Mouse (Mus musculus) cerebellum, adult 2 months (tissue): ENCODE results near the gene Cby3. TPM values are rescaled to one million over a fixed set of nuclear protein-coding genes. Genes with fewer than 3 reads are reported as not detected.

Experiments
- DNase-seq, 2 experiments: peaks; one replicate each; pipeline ENCODE4 v3.0.0; 2021
- H3K27ac ChIP-seq: fragments of 200-500 bp; 2 replicates; pipeline ENCODE4 v1.5.1; 2012; ENCODE audit warnings: low read length, control low read depth, inconsistent platforms; ENCODE audit not compliant: insufficient read depth
- H3K27me3 ChIP-seq: fragments of 200-500 bp; 2 replicates; pipeline ENCODE4 v1.6.1; 2012; ENCODE audit warnings: inconsistent platforms, mild to moderate bottlenecking, low read length, moderate library complexity; ENCODE audit not compliant: control insufficient read depth, insufficient read depth
- H3K4me1 ChIP-seq: fragments of 200-500 bp; 2 replicates; pipeline ENCODE4 v1.6.1; 2011; ENCODE audit warnings: low read length; ENCODE audit not compliant: control insufficient read depth, insufficient read depth
- H3K4me3 ChIP-seq: fragments of 200-500 bp; replicated peaks from 2 replicates; pipeline ENCODE3; 2011; ENCODE audit warnings: mild to moderate bottlenecking, low read depth, low read length, control low read depth; ENCODE audit not compliant: insufficient read depth
- CTCF ChIP-seq: fragments of 200-500 bp; IDR thresholded peaks from 2 replicates; pipeline ENCODE4 v1.5.1; 2011; ENCODE audit warnings: low read depth, mild to moderate bottlenecking, control low read depth, low read length, moderate library complexity, borderline replicate concordance; ENCODE audit not compliant: insufficient read depth
- POLR2A ChIP-seq: fragments of 200-500 bp; IDR thresholded peaks from 2 replicates; pipeline ENCODE4 v1.6.1; 2011; ENCODE audit warnings: low read length, control low read depth, borderline replicate concordance; ENCODE audit not compliant: insufficient read depth
- WGBS: fragments of 180-500 bp; shearing (Covaris S2); methylation state at CpG from one replicate; pipeline ENCODE4 v1.1.7; 2018; 5-methylcytosine and 5-hydroxymethylcytosine counted together
- polyA plus RNA-seq: library from polyadenylated mRNA; depleted of rRNA; stranded (reverse); fragments of >200 nt; gene quantifications from 2 replicates; pipeline ENCODE4 v1.2.3, GENCODE M21; 2012; rRNA removed

Gene Cby3
- polyA plus RNA-seq, 1 experiment, result 0.34 TPM

DNA sequence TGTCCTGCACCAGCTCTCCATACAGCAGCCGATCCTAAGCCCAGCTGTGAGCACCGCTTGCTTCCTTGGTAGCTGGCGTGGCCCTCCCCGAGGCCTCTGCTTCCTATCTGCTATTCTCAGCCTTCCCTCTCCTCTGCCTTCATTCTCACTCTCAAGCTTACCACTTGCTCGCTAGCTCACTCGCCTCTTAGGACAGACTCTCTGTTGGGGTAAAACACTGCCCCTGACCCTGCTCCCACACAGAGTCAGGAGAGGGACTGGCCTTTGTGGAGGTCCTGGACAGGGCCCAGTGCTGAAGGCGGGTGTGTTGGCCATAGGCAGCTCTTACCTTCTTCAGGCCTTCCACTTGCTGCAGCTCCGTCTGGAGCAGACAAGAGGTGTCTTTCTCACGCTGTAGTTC is 43.1 kb downstream of the Cby3 start:
- no peak overlapping the region for H3K27ac ChIP-seq
- no peak for DNase-seq
- no peak overlapping the region for H3K4me3 ChIP-seq
- 85% methylated on average over 9 of the region's 9 CpGs for WGBS
- H3K27me3 ChIP-seq, result no peaks in the 10 kb centered on the region
- no peaks in the 10 kb centered on the region for H3K4me1 ChIP-seq
- no peak for TF ChIP-seq CTCF

DNA sequence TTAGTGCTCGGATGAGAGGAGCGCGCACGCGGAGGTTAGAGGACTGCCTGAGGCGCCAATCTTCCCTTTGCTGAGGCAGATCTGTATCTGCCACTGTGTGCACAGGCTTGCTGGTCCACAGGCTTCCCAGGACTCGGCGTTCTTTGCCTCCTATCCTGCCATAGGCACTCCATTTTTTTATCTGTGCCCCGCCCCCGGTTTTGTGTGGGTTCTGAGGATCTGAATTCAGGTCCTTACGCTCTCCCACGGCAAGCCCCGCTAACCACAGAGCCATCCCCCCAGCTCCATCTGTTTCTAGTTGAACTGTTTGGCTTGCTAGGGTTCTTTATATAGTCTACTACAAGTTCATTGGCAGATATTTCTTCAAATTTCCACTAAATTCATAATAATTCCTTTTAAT is 44.5 kb downstream of the Cby3 start:
- 90% methylated on average over 13 of the region's 13 CpGs for WGBS

DNA sequence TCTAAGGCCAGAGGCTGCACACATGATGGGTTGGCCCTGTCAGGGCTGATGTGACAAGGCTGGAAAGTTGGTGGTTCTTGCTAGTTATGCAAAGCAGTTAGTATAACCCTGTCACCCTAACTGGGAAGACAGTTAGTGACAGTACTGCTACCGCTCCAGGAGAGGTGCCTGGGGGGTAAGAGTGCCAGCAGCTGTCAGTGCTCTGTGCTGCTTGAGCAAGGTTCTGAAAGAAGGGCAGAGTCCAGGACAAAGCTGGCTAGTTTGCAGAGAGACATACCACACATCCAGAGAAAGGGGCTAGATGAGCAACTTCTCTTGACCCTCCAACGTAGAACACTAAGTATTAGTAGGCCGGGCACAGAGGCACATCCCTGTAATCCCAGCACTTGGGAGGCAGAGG is 48.2 kb downstream of the Cby3 start:
- no peak for TF ChIP-seq CTCF
- no peak for TF ChIP-seq POLR2A
- Histone ChIP-seq H3K4me3 (no peak overlapping the region), H3K4me1 (peaks cover 7% of the 10 kb centered on the region; the same call in 1 of the 2 replicates), H3K27me3 (no peaks in the 10 kb centered on the region), H3K27ac (no peak overlapping the region)
- 94% methylated on average over 3 of the region's 3 CpGs for WGBS
- DNase-seq, result no peak

More for the DNA sequence above, 44.5 kb downstream of the Cby3 start:
- Histone ChIP-seq H3K4me1 (peaks cover 7% of the 10 kb centered on the region; the same call in 1 of the 2 replicates), H3K27me3 (no peaks in the 10 kb centered on the region), H3K4me3 (no peak overlapping the region), H3K27ac (no peak overlapping the region)
- TF ChIP-seq POLR2A (no peak), CTCF (no peak)
- DNase-seq, result no peak

DNA sequence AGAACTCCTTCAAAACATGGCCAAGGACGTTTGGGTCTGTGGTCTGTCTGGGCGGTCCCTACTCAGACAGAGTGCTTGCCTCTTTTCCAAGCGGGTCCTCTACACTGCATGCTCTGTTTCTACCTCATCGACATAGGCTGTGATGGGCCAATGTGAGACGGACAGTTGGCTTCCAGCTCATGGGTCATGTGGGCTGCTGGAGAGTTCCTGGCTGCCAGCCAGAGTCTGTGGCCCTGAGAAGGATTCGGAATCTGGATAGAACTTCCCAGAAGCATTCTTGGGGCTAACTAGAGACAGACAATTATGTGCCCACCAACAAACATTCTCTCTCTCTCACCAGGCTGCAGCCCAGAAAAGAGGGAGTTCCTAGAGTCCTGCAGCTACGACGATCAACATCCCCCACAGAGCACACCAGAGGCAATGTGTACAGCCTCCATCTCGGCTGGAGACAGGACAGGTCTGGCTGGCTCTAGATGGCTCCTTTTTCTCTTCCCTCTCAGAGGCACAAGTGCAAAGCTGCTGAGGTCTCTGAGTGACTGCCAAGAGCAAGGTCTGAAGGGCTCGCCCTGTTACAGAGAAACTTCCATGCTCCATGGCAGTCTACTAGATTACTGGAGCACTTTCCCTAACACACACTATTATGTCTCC is 49.2 kb downstream of the Cby3 start:
- TF ChIP-seq CTCF (no peak), POLR2A (no peak)
- peaks cover 7% of the 10 kb centered on the region; the same call in 1 of the 2 replicates for H3K4me1 ChIP-seq
- DNase-seq, result peak; percentile 50 to 55

DNA sequence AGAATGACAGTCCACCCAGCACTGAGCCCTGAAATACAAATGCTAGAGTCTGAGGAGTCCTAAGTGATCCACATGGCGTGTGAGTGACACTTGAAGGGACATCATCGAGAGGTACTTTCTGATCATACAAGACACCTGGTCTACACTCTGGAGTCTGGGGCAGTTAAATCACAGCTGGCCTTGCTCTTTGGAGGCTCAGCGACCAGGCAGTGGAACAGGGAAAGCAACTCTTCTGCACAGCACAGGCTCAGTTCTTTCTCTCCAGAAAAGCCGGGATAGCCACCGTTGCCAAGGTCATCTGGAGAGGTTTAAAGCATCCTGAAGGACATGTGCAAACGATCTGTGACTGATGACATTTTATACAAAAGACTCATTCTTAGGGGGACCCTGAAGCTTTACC is 53.0 kb downstream of the Cby3 start:
- DNase-seq, result no peak
- H3K27me3 ChIP-seq, result no peaks in the 10 kb centered on the region

More for the DNA sequence above, 49.2 kb downstream of the Cby3 start:
- no peaks in the 10 kb centered on the region for H3K27me3 ChIP-seq
- H3K27ac ChIP-seq, result no peak overlapping the region
- H3K4me3 ChIP-seq, result no peak overlapping the region
- 16% methylated on average over 10 of the region's 10 CpGs for WGBS

More for the DNA sequence above, 53.0 kb downstream of the Cby3 start:
- Histone ChIP-seq H3K27ac (no peak overlapping the region), H3K4me3 (no peak overlapping the region), H3K4me1 (peaks cover 7% of the 10 kb centered on the region; the same call in 1 of the 2 replicates)
- TF ChIP-seq CTCF (no peak), POLR2A (no peak)
- WGBS, result 70% methylated on average over 6 of the region's 6 CpGs

Other genes starting within 250 kb of the Cby3 start
- 118 and 124 TPM in 2 replicates for gene Tbc1d9b, start 223.1 kb upstream of the Cby3 start, polyA plus RNA-seq
- gene Mrnip, start 180.0 kb upstream of the Cby3 start, polyA plus RNA-seq, result 22.5 and 24.2 TPM in 2 replicates
- gene Sqstm1, start 143.6 kb upstream of the Cby3 start, polyA plus RNA-seq, result 377 and 381 TPM in 2 replicates
- gene Mgat4b, start 143.6 kb upstream of the Cby3 start, polyA plus RNA-seq, result 65.1 and 68.9 TPM in 2 replicates
- gene Ltc4s, start 115.8 kb upstream of the Cby3 start, polyA plus RNA-seq, result 9.0 and 12.8 TPM in 2 replicates
- 8.6 and 9.2 TPM in 2 replicates for gene Maml1, start 62.2 kb upstream of the Cby3 start, polyA plus RNA-seq
- gene Canx, start 28.8 kb upstream of the Cby3 start, polyA plus RNA-seq, result 215 and 264 TPM in 2 replicates
- 264 and 318 TPM in 2 replicates for gene Hnrnph1, start 22.5 kb downstream of the Cby3 start, polyA plus RNA-seq
- 35.6 and 38.3 TPM in 2 replicates for gene Rufy1, start 76.7 kb downstream of the Cby3 start, polyA plus RNA-seq
- gene Adamts2, start 247.6 kb downstream of the Cby3 start, polyA plus RNA-seq, result 21.1 and 21.7 TPM in 2 replicates